Mouse (Mus musculus) urinary bladder, postnatal 14 days (tissue): Measurements from ENCODE around the gene Kcnj5.

Experiments used
- DNase-seq: peaks from one replicate; pipeline ENCODE4 v3.0.0; 2021; ENCODE audit warnings: low spot score

Gene Kcnj5

GRCm38 (mm10) chr9:32315999-32316398, 28.2 kb downstream of the Kcnj5 start:
- DNase-seq = no peak

- DNase-seq = peak; percentile 8
Measured at GRCm38 (mm10) chr9:32314071-32314470, 30.1 kb downstream of the Kcnj5 start.

- no peak for DNase-seq
Measured at GRCm38 (mm10) chr9:32312208-32312607, 31.9 kb downstream of the Kcnj5 start.

DNA sequence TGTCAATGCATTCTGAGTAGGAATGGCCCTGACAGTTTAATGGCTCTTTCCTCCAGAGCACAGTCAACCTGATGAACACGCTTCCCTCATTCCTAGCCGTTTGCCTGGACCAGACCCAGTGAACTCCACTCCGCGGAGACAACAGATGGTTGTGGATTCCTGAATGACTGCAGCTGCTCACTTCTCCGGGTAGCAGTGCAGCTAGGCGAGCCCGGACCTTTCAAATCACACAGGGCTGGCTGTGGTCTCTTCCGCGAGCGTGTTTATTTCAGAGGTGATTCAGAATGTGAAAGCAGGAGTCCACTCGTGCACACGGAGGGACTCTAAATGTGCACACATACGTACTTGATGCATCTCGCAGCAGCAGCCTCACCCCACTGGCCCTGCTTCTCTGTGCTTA, 32.4 kb downstream of the Kcnj5 start:
- DNase-seq = no peak

GRCm38 (mm10) chr9:32302501-32303150, 41.5 kb downstream of the Kcnj5 start:
- no peak for DNase-seq

DNA sequence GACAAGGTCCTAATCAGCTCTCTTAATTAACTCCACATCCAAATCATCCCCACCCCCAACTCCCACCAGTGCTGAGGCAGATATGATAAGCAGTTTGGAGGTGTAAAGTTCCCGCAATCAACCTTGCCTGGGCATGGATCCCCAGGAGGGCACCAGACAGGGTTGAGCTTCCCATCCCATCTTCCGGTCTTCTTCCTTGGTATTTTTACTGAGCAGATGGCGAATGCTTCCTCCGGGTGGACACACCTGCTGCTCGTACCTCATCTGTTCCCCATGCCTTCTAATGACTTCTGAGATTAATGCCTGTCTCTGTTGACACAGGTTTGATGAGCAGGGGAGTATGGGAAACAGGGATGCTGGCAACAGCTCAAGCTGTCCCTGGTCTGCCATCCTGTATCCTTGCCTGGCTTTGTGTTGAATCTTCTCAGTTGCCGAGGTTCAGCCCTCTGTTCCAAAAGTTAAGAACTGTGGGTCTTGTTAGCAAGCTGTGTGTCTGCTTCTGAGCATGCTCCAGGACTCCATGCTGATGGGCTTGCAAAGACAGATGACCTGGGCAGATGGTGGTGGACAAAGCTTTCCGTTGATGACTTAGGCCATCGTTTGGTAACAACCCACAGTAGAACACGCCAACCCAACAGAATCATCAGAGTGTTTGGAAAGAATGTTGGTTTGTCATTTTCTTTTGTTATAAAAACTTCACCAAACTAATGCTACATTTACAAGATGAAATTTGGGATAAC, 48.9 kb downstream of the Kcnj5 start:
- no peak for DNase-seq

GRCm38 (mm10) chr9:32292686-32293085, 51.5 kb downstream of the Kcnj5 start:
- peak; percentile 24 for DNase-seq

GRCm38 (mm10) chr9:32291618-32292017, 52.5 kb downstream of the Kcnj5 start:
- no peak for DNase-seq

- DNase-seq = no peak
Measured at GRCm38 (mm10) chr9:32283591-32283990, 60.6 kb downstream of the Kcnj5 start.

DNA sequence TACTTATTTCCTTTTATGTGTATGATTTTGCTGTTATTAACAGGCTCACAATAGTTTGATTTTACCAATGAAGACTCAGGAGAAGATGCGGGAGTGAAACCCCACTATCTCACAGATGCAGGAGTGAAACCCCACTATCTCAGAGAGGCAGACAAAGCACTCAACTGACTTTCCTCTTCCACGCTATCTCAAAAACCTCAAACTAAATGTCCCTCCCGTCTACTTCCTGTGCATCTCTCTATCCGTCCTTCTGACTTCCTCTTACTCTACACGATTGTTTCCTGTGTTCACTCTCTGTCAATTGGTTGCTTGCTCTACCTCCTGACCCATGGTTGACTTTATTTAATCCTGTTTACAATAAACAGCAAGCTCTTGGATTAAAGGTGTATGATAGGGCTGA, 63.7 kb downstream of the Kcnj5 start:
- DNase-seq = no peak

- DNase-seq = no peak
Measured at GRCm38 (mm10) chr9:32279789-32280188, 64.4 kb downstream of the Kcnj5 start.

DNA sequence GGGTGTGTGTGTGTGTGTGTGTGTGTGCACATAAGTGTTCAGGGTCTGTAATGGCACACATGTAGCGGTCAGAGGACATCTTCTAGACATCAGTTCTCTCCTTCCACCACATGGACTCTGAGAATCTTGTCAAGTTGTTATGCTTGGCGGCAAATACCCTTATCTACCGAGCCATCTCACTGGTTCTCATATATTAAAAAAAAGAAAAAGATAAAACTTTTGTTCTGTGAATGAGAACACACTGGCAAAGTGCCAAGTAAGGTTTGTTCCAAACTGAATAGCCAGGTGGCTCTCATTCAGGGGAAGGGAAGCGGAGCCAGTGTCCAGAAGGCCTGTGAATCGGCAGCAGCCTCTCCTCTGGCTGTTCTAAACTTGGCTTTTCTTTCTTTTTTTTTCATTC, 66.1 kb downstream of the Kcnj5 start:
- DNase-seq = no peak

DNA sequence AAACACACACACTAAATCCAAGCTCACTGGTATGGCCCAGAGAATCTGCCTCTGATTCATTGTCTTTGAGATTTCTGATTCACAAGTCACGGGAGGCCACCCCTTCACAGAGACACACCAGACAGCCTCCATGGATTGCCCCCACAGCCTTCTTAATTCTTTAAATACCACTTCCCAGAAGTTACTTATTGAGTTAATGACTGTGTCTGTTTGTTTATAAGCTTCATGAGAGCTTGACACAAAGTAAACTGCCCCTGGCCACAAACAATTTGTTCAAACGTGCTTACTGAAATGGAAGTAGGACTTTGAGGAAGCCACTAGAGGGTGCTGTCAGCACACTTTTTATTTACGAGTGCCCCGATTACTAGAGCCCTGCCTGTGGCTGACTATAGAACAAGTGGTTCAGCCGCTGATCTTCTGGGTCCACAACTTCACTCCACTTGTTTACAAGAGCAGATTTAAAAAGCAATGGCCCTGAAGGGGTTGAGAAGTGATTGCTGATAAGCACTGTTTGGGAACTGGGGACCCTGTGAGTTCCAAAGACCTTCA, 72.2 kb downstream of the Kcnj5 start:
- peak; percentile 74 for DNase-seq
